In the genomic region with DNA sequence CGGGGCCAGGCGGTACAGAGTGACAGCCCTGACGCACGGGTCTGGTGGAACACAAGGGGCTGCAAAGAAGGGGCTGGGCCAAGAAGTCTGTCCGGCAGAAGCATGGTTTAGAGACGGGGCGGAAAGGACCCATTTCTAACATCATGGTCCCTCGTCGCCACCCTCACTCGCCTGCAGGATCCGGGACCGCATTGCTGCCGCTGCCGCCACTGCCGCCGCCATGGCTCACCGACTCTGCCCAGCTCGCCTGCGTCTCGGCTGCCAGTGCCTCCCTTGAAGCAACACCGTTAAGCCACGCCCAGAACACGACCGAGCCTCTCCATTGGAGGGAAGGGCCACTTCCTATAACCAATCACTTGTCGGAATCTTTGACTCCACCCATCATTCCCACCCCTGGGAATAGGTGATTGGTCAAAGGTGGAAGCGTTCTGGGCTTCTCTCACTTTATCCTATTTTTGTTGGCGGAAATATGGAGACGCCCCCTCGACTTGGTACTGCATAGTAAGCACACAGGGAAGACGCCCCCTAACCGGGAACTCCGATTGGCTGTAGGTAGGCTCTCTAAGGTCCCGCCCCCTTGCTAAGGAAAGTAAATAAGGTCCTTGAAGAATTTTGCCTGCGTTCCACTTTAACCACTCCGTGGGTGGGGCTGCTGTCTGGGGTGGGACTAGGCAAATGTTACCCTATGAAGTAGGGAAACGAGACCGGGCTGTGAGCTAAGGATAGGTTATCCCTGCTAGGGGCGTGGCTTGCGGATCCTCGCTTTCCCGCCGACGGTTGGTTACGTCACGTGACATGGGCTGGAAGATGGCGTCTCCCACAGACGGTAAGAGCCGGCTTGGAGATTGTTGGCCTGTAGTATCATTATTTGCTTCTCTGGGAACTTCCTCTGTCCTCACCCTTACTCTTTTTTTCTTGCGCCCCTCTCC, we compare ENCODE assay signal across 8 mouse cellular contexts. TPM values are rescaled to one million over a fixed set of nuclear protein-coding genes. Genes with fewer than 3 reads are reported as not detected.
DNase-seq lines count a peak whose midpoint lies in the region; ATAC-seq and TF ChIP-seq lines count a peak whose summit lies in the region.

A gene (minus strand): TSS at position 287 of the 929 bp plus-strand sequence.
A gene (plus strand): TSS at position 705 of the 929 bp plus-strand sequence.

- H3K4me3 ChIP-seq in ES-Bruce4 (ENCODE audit: low read depth, low read length): peak within 1 kb of the TSS; percentile 97
- H3K4me3 ChIP-seq in forebrain, embryonic 13.5 days: peak within 1 kb of the TSS; percentile 85
- peak within 1 kb of the TSS; percentile 89 for H3K4me3 ChIP-seq in liver, postnatal 0 days (ENCODE audit: low read depth, low read length)
- H3K4me3 ChIP-seq in neural tube, embryonic 14.5 days (ENCODE audit: low read depth, low read length): peak within 1 kb of the TSS; percentile 62

- peak; percentile 31; the same call in 1 of the 2 replicates for TF ChIP-seq EP300 in ES-Bruce4 (IDR thresholded peaks at IDR 0.05; ENCODE audit: insufficient read depth, low read depth, low read length)
- TF ChIP-seq EP300 in liver, postnatal 0 days (IDR thresholded peaks at IDR 0.05; ENCODE audit: low read depth): peak; percentile 94

- peak; percentile 98 for DNase-seq in heart, postnatal 10 days
- DNase-seq in large intestine, adult 2 months (ENCODE audit: low read depth, low spot score): peak; percentile 100
- peak; percentile 96 for DNase-seq in liver, postnatal 0 days
- DNase-seq in testis, postnatal 10 days (ENCODE audit: low spot score): peak; percentile 96

- ATAC-seq in cerebellum, adult (ENCODE audit: insufficient number of reproducible peaks, low FRiP score, low TSS enrichment): peak; percentile 95
- ATAC-seq in forebrain, embryonic 13.5 days: peak; percentile 99
- peak; percentile 93 for ATAC-seq in liver, postnatal 0 days
- ATAC-seq in neural tube, embryonic 14.5 days (ENCODE audit: low read depth): peak; percentile 98

- no peaks in the 10 kb centered on the region for H3K4me1 ChIP-seq in ES-Bruce4 (ENCODE audit: control insufficient read depth, insufficient read depth, low read length)
- H3K4me1 ChIP-seq in forebrain, embryonic 13.5 days: peaks cover 23% of the 10 kb centered on the region
- H3K4me1 ChIP-seq in liver, postnatal 0 days (ENCODE audit: insufficient read depth): peaks cover 10% of the 10 kb centered on the region; the same call in 1 of the 2 replicates
- H3K4me1 ChIP-seq in neural tube, embryonic 14.5 days (ENCODE audit: control insufficient read depth, insufficient read depth, low read length): 0 out of 2 replicates have a peak, but pooled peaks cover 6% of the 10 kb centered on the region

- under 1% methylated on average over 49 of the region's 49 CpGs for WGBS in forebrain, embryonic 13.5 days
- WGBS in large intestine, adult 2 months: under 1% methylated on average over 49 of the region's 49 CpGs
- WGBS in liver, postnatal 0 days (ENCODE audit: insufficient replicate concordance): under 1% methylated on average over 46 of the region's 49 CpGs
- WGBS in neural tube, embryonic 14.5 days: under 1% methylated on average over 49 of the region's 49 CpGs

- peak within 1 kb of the TSS; percentile 8; the same call in 1 of the 2 replicates for H3K27ac ChIP-seq in ES-Bruce4 (ENCODE audit: insufficient read depth, low read length)
- H3K27ac ChIP-seq in forebrain, embryonic 13.5 days: peak within 1 kb of the TSS; percentile 33
- peak within 1 kb of the TSS; percentile 96 for H3K27ac ChIP-seq in liver, postnatal 0 days (ENCODE audit: low read depth)
- peak within 1 kb of the TSS; percentile 82 for H3K27ac ChIP-seq in neural tube, embryonic 14.5 days (ENCODE audit: low read depth, low read length)

- no peaks in the 10 kb centered on the region for H3K27me3 ChIP-seq in ES-Bruce4 (ENCODE audit: control insufficient read depth, insufficient read depth, low read length, poor library complexity, severe bottlenecking)
- H3K27me3 ChIP-seq in forebrain, embryonic 13.5 days: peaks cover 4% of the 10 kb centered on the region; the same call in 1 of the 2 replicates
- H3K27me3 ChIP-seq in liver, postnatal 0 days (ENCODE audit: insufficient read depth, low read length): no peaks in the 10 kb centered on the region
- no peaks in the 10 kb centered on the region for H3K27me3 ChIP-seq in neural tube, embryonic 14.5 days (ENCODE audit: control insufficient read depth, insufficient read depth, low read length)

- H3K36me3 ChIP-seq in ES-Bruce4 (ENCODE audit: control insufficient read depth, insufficient read depth, low read length, poor library complexity, severe bottlenecking): no peaks in the 10 kb centered on the region
- 0 out of 2 replicates have a peak, but pooled peaks cover 2% of the 10 kb centered on the region for H3K36me3 ChIP-seq in forebrain, embryonic 13.5 days (ENCODE audit: poor library complexity, severe bottlenecking)
- peaks cover 3% of the 10 kb centered on the region; the same call in 1 of the 2 replicates for H3K36me3 ChIP-seq in liver, postnatal 0 days (replicated peaks; ENCODE audit: insufficient read depth, low read length)
- H3K36me3 ChIP-seq in neural tube, embryonic 14.5 days (ENCODE audit: control insufficient read depth, insufficient read depth, low read length): no peaks in the 10 kb centered on the region

- TF ChIP-seq POLR2A in ES-Bruce4 (IDR thresholded peaks at IDR 0.05; ENCODE audit: insufficient read depth, low read length): peak; percentile 84

- H3K9me3 ChIP-seq in ES-Bruce4 (replicated peaks; ENCODE audit: control insufficient read depth, insufficient read depth, low read length, poor library complexity, severe bottlenecking): no peaks in the 10 kb centered on the region
- H3K9me3 ChIP-seq in forebrain, embryonic 13.5 days (replicated peaks): no peaks in the 10 kb centered on the region
- H3K9me3 ChIP-seq in liver, postnatal 0 days (ENCODE audit: low read length): no peaks in the 10 kb centered on the region
- no peaks in the 10 kb centered on the region for H3K9me3 ChIP-seq in neural tube, embryonic 14.5 days (ENCODE audit: control insufficient read depth, low read length)

- peak within 1 kb of the TSS; percentile 99 for H3K4me2 ChIP-seq in forebrain, embryonic 13.5 days
- H3K4me2 ChIP-seq in liver, postnatal 0 days (ENCODE audit: low read depth, low read length): peak within 1 kb of the TSS; percentile 92
- H3K4me2 ChIP-seq in neural tube, embryonic 14.5 days (ENCODE audit: low read depth, low read length): peak within 1 kb of the TSS; percentile 94

- no peak for TF ChIP-seq CTCF in ES-Bruce4 (IDR thresholded peaks at IDR 0.05; ENCODE audit: low read depth, low read length)
- TF ChIP-seq CTCF in liver, postnatal 0 days (IDR thresholded peaks at IDR 0.05; ENCODE audit: low read depth): no peak

- intact Hi-C loops in heart, postnatal 10 days (cut with DNase I): loop anchor here (5.0 kb wide), 1 partner anchor 89 kb away; a partner anchor contains a TSS

- H3K9ac ChIP-seq in ES-Bruce4 (ENCODE audit: low read depth, poor library complexity, severe bottlenecking): peak within 1 kb of the TSS; percentile 91
- H3K9ac ChIP-seq in forebrain, embryonic 13.5 days: peak within 1 kb of the TSS; percentile 76
- H3K9ac ChIP-seq in liver, postnatal 0 days (replicated peaks): peak within 1 kb of the TSS; percentile 92
- H3K9ac ChIP-seq in neural tube, embryonic 14.5 days (replicated peaks; ENCODE audit: low read depth, low read length): peak within 1 kb of the TSS; percentile 50

RNA-seq across cellular contexts. Expression of the first gene that starts in this region (rescaled TPM):
- 26.7 and 30.4 TPM in 2 replicates for polyA plus RNA-seq in ES-Bruce4 (2011; ENCODE audit: insufficient read depth, insufficient read length, low read depth, missing spikeins)
- polyA plus RNA-seq in forebrain, embryonic 13.5 days (2015; fragmentation: Nextera tagmentation; extraction: Ambion mirVana): 26.2 and 26.9 TPM in 2 replicates
- 10 to 100 TPM; 59.7 to 66.2 TPM for total RNA-seq in heart, postnatal 10 days (2021)
- 4.7 and 7.5 TPM in 2 replicates for polyA plus RNA-seq in large intestine, adult 2 months (2012; rRNA removed)
- 98.3 and 99.4 TPM in 2 replicates for polyA plus RNA-seq in liver, postnatal 0 days (2015; fragmentation: Nextera tagmentation; extraction: Ambion mirVana)
- 41.7 and 45.1 TPM in 2 replicates for polyA plus RNA-seq in neural tube, embryonic 14.5 days (2014; fragmentation: Nextera tagmentation; extraction: Ambion mirVana)

RNA-seq across cellular contexts. Expression of the second gene that starts in this region (rescaled TPM):
- polyA plus RNA-seq in ES-Bruce4 (2011; ENCODE audit: insufficient read depth, insufficient read length, low read depth, missing spikeins): 26.3 and 29.5 TPM in 2 replicates
- 42.5 and 46.2 TPM in 2 replicates for polyA plus RNA-seq in forebrain, embryonic 13.5 days (2015; fragmentation: Nextera tagmentation; extraction: Ambion mirVana)
- total RNA-seq in heart, postnatal 10 days (2021): 1 to 10 TPM; 8.0 to 9.1 TPM
- polyA plus RNA-seq in large intestine, adult 2 months (2012; rRNA removed): 6.4 and 7.6 TPM in 2 replicates
- 7.8 and 8.1 TPM in 2 replicates for polyA plus RNA-seq in liver, postnatal 0 days (2015; fragmentation: Nextera tagmentation; extraction: Ambion mirVana)
- polyA plus RNA-seq in neural tube, embryonic 14.5 days (2014; fragmentation: Nextera tagmentation; extraction: Ambion mirVana): 30.8 and 35.0 TPM in 2 replicates

Comparison
In these comparisons a context has a peak if more than half of its experiments do, and no peak if none do; other contexts are left out.
1. Peak in every context shown above with its lines: DNase-seq, ATAC-seq, H3K4me3 ChIP-seq and H3K27ac ChIP-seq.
2. H3K27ac ChIP-seq: peak in every context shown above with its lines; median percentile 96 in liver, postnatal 0 days; 82 in neural tube, embryonic 14.5 days; 33 in forebrain, embryonic 13.5 days; 8 in ES-Bruce4.